In the genomic region with DNA sequence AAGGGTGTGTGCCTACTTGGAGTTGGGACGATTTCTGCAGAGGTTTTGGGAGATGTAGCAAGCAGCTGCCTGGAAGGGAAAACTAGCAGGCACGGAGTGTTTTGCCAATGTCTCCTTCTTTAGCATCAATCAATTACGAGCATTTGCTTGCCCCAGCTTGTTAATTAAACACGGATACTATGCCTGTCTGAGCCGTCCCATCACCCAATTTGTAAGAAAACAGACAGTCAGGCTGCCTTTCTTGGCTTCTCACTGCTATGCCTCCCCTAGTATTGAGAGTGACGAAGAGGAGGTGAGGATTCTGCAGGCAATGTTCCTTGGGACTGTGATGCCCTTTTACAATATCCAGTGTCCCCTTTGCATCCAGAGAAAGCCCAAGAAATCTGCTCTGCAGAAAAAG, we compare ENCODE assay signal across 25 mouse cellular contexts. TPM values are rescaled to one million over a fixed set of nuclear protein-coding genes. Genes with fewer than 3 reads are reported as not detected.
A peak's percentile ranks its signal among the peaks of the same experiment; 100 is the strongest.
DNase-seq lines count a peak whose midpoint lies in the region; ATAC-seq and TF ChIP-seq lines count a peak whose summit lies in the region.
"Had no signal": no experiment of that assay in that cellular context is flagged by ENCODE, and none has a peak within 500 bp of the region (broad histone marks: within the 10 kb centered on the region; RNA-seq: fewer than 3 reads in every experiment).

No protein-coding gene starts in this region.

- peak; percentile 17 for DNase-seq in embryonic facial prominence, embryonic 14.5 days (ENCODE audit: low spot score)
- no peak for DNase-seq in embryonic facial prominence, embryonic 10.5 days (ENCODE audit: low spot score)
- peak; percentile 39 for DNase-seq in forebrain, postnatal 0 days
- no peak for DNase-seq in forebrain, embryonic 10.5 days (ENCODE audit: extremely low spot score, low spot score)
- DNase-seq in brain, embryonic 14.5 days (ENCODE audit: low read depth): peak; percentile 56
- DNase-seq: adrenal gland, adult 8-10 months; adrenal gland, postnatal 14 days; adrenal gland, postnatal 36 days; B cell, adult 2 months; cerebellum, adult 11 months; cerebellum, adult 18-20 months; cerebellum, adult 8-10 months; cerebellum, adult 9-11 months; cerebellum, postnatal 14 days; cerebellum, postnatal 36 days; embryo, embryonic 11 days had no signal

- H3K4me3 ChIP-seq in embryonic facial prominence, embryonic 14.5 days (ENCODE audit: low read depth, low read length): no peak overlapping the region
- no peak overlapping the region for H3K4me3 ChIP-seq in embryonic facial prominence, embryonic 10.5 days
- H3K4me3 ChIP-seq in forebrain, postnatal 0 days (ENCODE audit: low read depth, low read length): no peak overlapping the region
- H3K4me3 ChIP-seq in forebrain, embryonic 10.5 days: no peak overlapping the region
- H3K4me3 ChIP-seq: embryonic facial prominence, embryonic 12.5 days; embryonic facial prominence, embryonic 15.5 days; erythroblast, embryonic 14.5 days; forebrain, embryonic 15.5 days had no signal

- no peaks in the 10 kb centered on the region for H3K36me3 ChIP-seq in embryonic facial prominence, embryonic 14.5 days (ENCODE audit: control insufficient read depth, insufficient read depth, low read length)
- H3K36me3 ChIP-seq in embryonic facial prominence, embryonic 10.5 days (replicated peaks): no peaks in the 10 kb centered on the region
- H3K36me3 ChIP-seq in forebrain, postnatal 0 days (ENCODE audit: insufficient read depth): no peaks in the 10 kb centered on the region
- H3K36me3 ChIP-seq in forebrain, embryonic 10.5 days (replicated peaks): no peaks in the 10 kb centered on the region
- H3K36me3 ChIP-seq: embryonic facial prominence, embryonic 12.5 days; embryonic facial prominence, embryonic 15.5 days; forebrain, embryonic 15.5 days; G1E had no signal

- no peak overlapping the region for H3K9ac ChIP-seq in embryonic facial prominence, embryonic 14.5 days (ENCODE audit: low read depth, low read length)
- H3K9ac ChIP-seq in forebrain, postnatal 0 days: no peak overlapping the region; the same call in 1 of the 2 replicates
- H3K9ac ChIP-seq: embryonic facial prominence, embryonic 12.5 days; embryonic facial prominence, embryonic 15.5 days; forebrain, embryonic 15.5 days had no signal

- H3K27ac ChIP-seq in embryonic facial prominence, embryonic 14.5 days (replicated peaks; ENCODE audit: low read depth, low read length): no peak overlapping the region
- no peak overlapping the region for H3K27ac ChIP-seq in embryonic facial prominence, embryonic 10.5 days (replicated peaks)
- H3K27ac ChIP-seq in forebrain, postnatal 0 days (ENCODE audit: low read depth, low read length): no peak overlapping the region
- no peak overlapping the region for H3K27ac ChIP-seq in forebrain, embryonic 10.5 days
- H3K27ac ChIP-seq: embryonic facial prominence, embryonic 12.5 days; embryonic facial prominence, embryonic 15.5 days; forebrain, embryonic 15.5 days had no signal

- WGBS in embryonic facial prominence, embryonic 14.5 days: 68% methylated on average over 6 of the region's 6 CpGs
- WGBS in embryonic facial prominence, embryonic 10.5 days: 76% methylated on average over 6 of the region's 6 CpGs
- 30% methylated on average over 6 of the region's 6 CpGs for WGBS in forebrain, postnatal 0 days
- WGBS in forebrain, embryonic 10.5 days: 86% methylated on average over 6 of the region's 6 CpGs

- H3K4me2 ChIP-seq in embryonic facial prominence, embryonic 14.5 days (ENCODE audit: low read depth, low read length): no peak overlapping the region
- H3K4me2 ChIP-seq in forebrain, postnatal 0 days (ENCODE audit: low read depth): no peak overlapping the region
- H3K4me2 ChIP-seq: embryonic facial prominence, embryonic 12.5 days; embryonic facial prominence, embryonic 15.5 days; forebrain, embryonic 15.5 days had no signal

- H3K4me1 ChIP-seq in embryonic facial prominence, embryonic 14.5 days (ENCODE audit: control insufficient read depth, insufficient read depth, low read length): no peaks in the 10 kb centered on the region
- H3K4me1 ChIP-seq in embryonic facial prominence, embryonic 10.5 days: peaks cover 6% of the 10 kb centered on the region; the same call in 1 of the 2 replicates
- 0 out of 2 replicates have a peak, but pooled peaks cover 4% of the 10 kb centered on the region for H3K4me1 ChIP-seq in forebrain, postnatal 0 days (ENCODE audit: insufficient read depth)
- H3K4me1 ChIP-seq in forebrain, embryonic 10.5 days: peaks cover 6% of the 10 kb centered on the region
- H3K4me1 ChIP-seq: embryonic facial prominence, embryonic 12.5 days; embryonic facial prominence, embryonic 15.5 days had no signal

- no peak for TF ChIP-seq POLR2A in brain, embryonic 14.5 days (IDR thresholded peaks at IDR 0.05; ENCODE audit: borderline replicate concordance, extremely low read depth, insufficient read depth, insufficient read length, poor library complexity, severe bottlenecking)

- no peak for TF ChIP-seq CTCF in forebrain, postnatal 0 days (IDR thresholded peaks at IDR 0.05; ENCODE audit: low read depth)
- no peak for TF ChIP-seq CTCF in brain, embryonic 14.5 days (IDR thresholded peaks at IDR 0.05; ENCODE audit: borderline replicate concordance, extremely low read depth, insufficient read depth, insufficient read length)

- H3K9me3 ChIP-seq in embryonic facial prominence, embryonic 14.5 days (ENCODE audit: control insufficient read depth, low read length): no peaks in the 10 kb centered on the region
- no peaks in the 10 kb centered on the region for H3K9me3 ChIP-seq in embryonic facial prominence, embryonic 10.5 days
- no peaks in the 10 kb centered on the region for H3K9me3 ChIP-seq in forebrain, postnatal 0 days (ENCODE audit: low read length)
- no peaks in the 10 kb centered on the region for H3K9me3 ChIP-seq in forebrain, embryonic 10.5 days
- H3K9me3 ChIP-seq: embryonic facial prominence, embryonic 12.5 days; embryonic facial prominence, embryonic 15.5 days; forebrain, embryonic 15.5 days had no signal

- ATAC-seq in embryonic facial prominence, embryonic 14.5 days (ENCODE audit: low read depth): no peak
- ATAC-seq in forebrain, postnatal 0 days: no peak; the same call in 1 of the 2 replicates
- ATAC-seq: activated CD4-positive, CD25-positive, alpha-beta regulatory T cell, adult 4 months; CD4-positive, CD25-positive, alpha-beta regulatory T cell, adult 4 months; forebrain, embryonic 15.5 days; Patski had no signal

- H3K27me3 ChIP-seq in embryonic facial prominence, embryonic 14.5 days (replicated peaks; ENCODE audit: control insufficient read depth, insufficient read depth, low read length): no peaks in the 10 kb centered on the region
- no peaks in the 10 kb centered on the region for H3K27me3 ChIP-seq in embryonic facial prominence, embryonic 10.5 days (replicated peaks; ENCODE audit: low read depth, poor library complexity, severe bottlenecking)
- H3K27me3 ChIP-seq in forebrain, postnatal 0 days (ENCODE audit: insufficient read depth, low read length): no peaks in the 10 kb centered on the region
- H3K27me3 ChIP-seq in forebrain, embryonic 10.5 days (ENCODE audit: poor library complexity, severe bottlenecking): no peaks in the 10 kb centered on the region
- H3K27me3 ChIP-seq: CH12.LX; embryonic facial prominence, embryonic 12.5 days; embryonic facial prominence, embryonic 15.5 days; forebrain, embryonic 15.5 days had no signal

RNA-seq across cellular contexts. Expression of a gene that starts 27.5 kb away (rescaled TPM):
- 385 and 468 TPM in 2 replicates for polyA plus RNA-seq in embryonic facial prominence, embryonic 14.5 days (2014; fragmentation: Nextera tagmentation; extraction: Ambion mirVana)
- polyA plus RNA-seq in embryonic facial prominence, embryonic 10.5 days (2016; fragmentation: Nextera tagmentation; extraction: Ambion mirVana): 181 and 252 TPM in 2 replicates
- total RNA-seq in forebrain, postnatal 0 days (2014; rRNA removed): 102 and 154 TPM in 2 replicates
- 95.2 and 132 TPM in 2 replicates for polyA plus RNA-seq in forebrain, postnatal 0 days (2015; fragmentation: Nextera tagmentation; extraction: Ambion mirVana)
- polyA plus RNA-seq in forebrain, embryonic 10.5 days (2016; fragmentation: Nextera tagmentation; extraction: Ambion mirVana): 168 and 208 TPM in 2 replicates
- polyA plus RNA-seq in brain, embryonic 14.5 days (2012; rRNA removed): 77.6 and 125 TPM in 2 replicates

Comparison
In these comparisons a context has a peak if more than half of its experiments do, and no peak if none do; other contexts are left out.
1. DNase-seq: peak in embryonic facial prominence, embryonic 14.5 days (single experiment), forebrain, postnatal 0 days (single experiment) and brain, embryonic 14.5 days (single experiment); none in embryonic facial prominence, embryonic 10.5 days (single experiment) and forebrain, embryonic 10.5 days (single experiment).